Mouse (Mus musculus): ENCODE measurements around the gene Ncan. TPM values are rescaled to one million over a fixed set of nuclear protein-coding genes. Genes with fewer than 3 reads are reported as not detected.

Ncan gene
- polyA plus RNA-seq, 1 experiment from 2014 or later, result 0.05 TPM

- H3K4me3 ChIP-seq (ENCODE audit: low read depth, low read length), result no peak overlapping the region
- TF ChIP-seq CTCF (IDR thresholded peaks at IDR 0.05; ENCODE audit: low read depth), result no peak
- no peak overlapping the region for H3K9ac ChIP-seq
- DNase-seq (no peak), ATAC-seq (ENCODE audit: insufficient read depth) (no peak)
- no peaks in the 10 kb centered on the region for H3K27me3 ChIP-seq (ENCODE audit: insufficient read depth, low read length)
- WGBS, result 96% methylated on average over 1 of the region's 1 CpGs
- H3K36me3 ChIP-seq (ENCODE audit: insufficient read depth), result no peaks in the 10 kb centered on the region
- no peak overlapping the region for H3K4me2 ChIP-seq
- no peak overlapping the region for H3K27ac ChIP-seq (ENCODE audit: low read depth)
- H3K9me3 ChIP-seq (ENCODE audit: low read depth, low read length), result no peaks in the 10 kb centered on the region
- no peaks in the 10 kb centered on the region for H3K4me1 ChIP-seq (ENCODE audit: insufficient read depth)
Observed at GRCm38 (mm10) chr8:70157240-70157800, 36.6 kb upstream of the Ncan start.

DNA sequence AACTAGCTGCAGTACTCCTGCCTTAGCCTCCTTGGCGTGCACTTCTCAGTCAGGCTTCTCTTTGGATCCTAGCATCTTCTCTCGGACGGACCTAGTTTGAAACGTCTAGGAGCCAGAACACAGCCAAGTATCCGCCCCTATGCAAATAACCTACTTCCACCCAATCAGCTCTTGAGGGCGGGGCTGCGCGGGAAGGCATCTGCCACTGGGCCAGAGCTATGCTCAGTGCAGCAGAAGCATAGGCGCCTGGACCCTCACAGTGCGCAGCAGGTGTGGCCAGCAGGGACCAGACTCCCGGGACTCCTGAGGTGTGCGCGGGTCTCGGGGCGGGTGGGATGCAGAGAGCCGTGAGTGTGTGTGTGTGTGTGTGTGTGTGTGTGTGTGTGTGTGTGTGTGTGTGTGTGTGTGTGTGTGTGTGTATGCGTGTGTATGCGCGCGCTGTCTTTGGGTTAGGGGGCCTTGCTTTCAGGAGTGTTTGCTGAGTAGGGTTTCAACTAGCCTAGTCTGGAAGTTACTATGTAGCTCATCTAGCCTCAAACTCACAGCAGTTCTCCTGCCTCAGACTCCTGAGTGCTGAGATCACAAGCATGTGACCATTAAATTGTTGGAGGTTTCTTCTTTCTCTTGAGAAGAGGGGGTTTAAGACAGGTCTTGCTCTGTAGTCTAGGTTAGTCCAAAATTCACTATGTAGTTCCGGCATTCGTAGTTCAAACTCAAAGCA is 32.0 kb upstream of the Ncan start:
- Histone ChIP-seq H3K4me3 (ENCODE audit: low read depth, low read length) (no peak overlapping the region), H3K4me2 (peak overlapping the region; percentile 43), H3K4me1 (ENCODE audit: insufficient read depth) (no peaks in the 10 kb centered on the region), H3K9ac (no peak overlapping the region; the same call in 1 of the 2 replicates), H3K27me3 (ENCODE audit: insufficient read depth, low read length) (0 out of 2 replicates have a peak, but pooled peaks cover 3% of the 10 kb centered on the region), H3K36me3 (ENCODE audit: insufficient read depth) (no peaks in the 10 kb centered on the region), H3K9me3 (ENCODE audit: low read depth, low read length) (no peaks in the 10 kb centered on the region), H3K27ac (ENCODE audit: low read depth) (no peak overlapping the region)
- ATAC-seq (ENCODE audit: insufficient read depth), result peak; percentile 98
- 12% methylated on average over 22 of the region's 22 CpGs for WGBS
- TF ChIP-seq CTCF (IDR thresholded peaks at IDR 0.05; ENCODE audit: low read depth), result no peak
- peak; percentile 91 for DNase-seq

DNA sequence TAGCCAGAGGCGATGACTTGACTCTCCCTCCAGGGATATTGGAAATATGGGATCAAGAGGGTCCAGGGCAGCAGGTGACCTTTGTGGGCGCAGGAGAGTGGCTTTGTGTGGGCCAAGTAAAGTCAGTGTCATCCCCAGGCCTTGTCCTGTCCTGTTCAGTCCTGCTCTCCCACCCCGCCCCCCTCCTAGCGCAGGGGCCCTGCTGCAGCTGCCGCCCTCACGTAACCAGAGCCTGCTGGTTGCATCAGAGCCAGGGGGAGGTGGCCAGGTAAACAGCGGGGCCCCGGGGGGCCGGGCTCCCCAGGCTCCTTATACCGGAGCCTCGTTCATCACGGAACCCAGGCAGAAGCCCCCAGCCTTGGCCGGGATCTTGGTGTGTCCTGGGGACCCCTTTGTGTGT is 29.5 kb upstream of the Ncan start:
- no peak overlapping the region for H3K9ac ChIP-seq
- no peak overlapping the region for H3K4me3 ChIP-seq (ENCODE audit: low read depth, low read length)
- H3K4me1 ChIP-seq (ENCODE audit: insufficient read depth), result no peaks in the 10 kb centered on the region
- H3K4me2 ChIP-seq, result no peak overlapping the region
- DNase-seq (no peak), ATAC-seq (ENCODE audit: insufficient read depth) (no peak)
- H3K27ac ChIP-seq (ENCODE audit: low read depth), result no peak overlapping the region
- 15% methylated on average over 13 of the region's 13 CpGs for WGBS
- peaks cover 20% of the 10 kb centered on the region; the same call in 1 of the 2 replicates for H3K36me3 ChIP-seq (ENCODE audit: insufficient read depth)
- H3K27me3 ChIP-seq (ENCODE audit: insufficient read depth, low read length), result 0 out of 2 replicates have a peak, but pooled peaks cover 3% of the 10 kb centered on the region
- no peak for TF ChIP-seq CTCF (IDR thresholded peaks at IDR 0.05; ENCODE audit: low read depth)
- H3K9me3 ChIP-seq (ENCODE audit: low read depth, low read length), result no peaks in the 10 kb centered on the region

GRCm38 (mm10) chr8:70147678-70148607 is 27.3 kb upstream of the Ncan start:
- 76% methylated on average over 7 of the region's 7 CpGs for WGBS
- no peaks in the 10 kb centered on the region for H3K4me1 ChIP-seq (ENCODE audit: insufficient read depth)
- no peak for ATAC-seq (ENCODE audit: insufficient read depth)
- no peak overlapping the region for H3K4me3 ChIP-seq (ENCODE audit: low read depth, low read length)
- H3K27ac ChIP-seq (ENCODE audit: low read depth), result no peak overlapping the region
- H3K9me3 ChIP-seq (ENCODE audit: low read depth, low read length), result no peaks in the 10 kb centered on the region
- H3K27me3 ChIP-seq (ENCODE audit: insufficient read depth, low read length), result 0 out of 2 replicates have a peak, but pooled peaks cover 3% of the 10 kb centered on the region
- no peak for DNase-seq
- peaks cover 34% of the 10 kb centered on the region for H3K36me3 ChIP-seq (ENCODE audit: insufficient read depth)
- H3K9ac ChIP-seq, result no peak overlapping the region
- H3K4me2 ChIP-seq, result no peak overlapping the region
- no peak for TF ChIP-seq CTCF (IDR thresholded peaks at IDR 0.05; ENCODE audit: low read depth)

DNA sequence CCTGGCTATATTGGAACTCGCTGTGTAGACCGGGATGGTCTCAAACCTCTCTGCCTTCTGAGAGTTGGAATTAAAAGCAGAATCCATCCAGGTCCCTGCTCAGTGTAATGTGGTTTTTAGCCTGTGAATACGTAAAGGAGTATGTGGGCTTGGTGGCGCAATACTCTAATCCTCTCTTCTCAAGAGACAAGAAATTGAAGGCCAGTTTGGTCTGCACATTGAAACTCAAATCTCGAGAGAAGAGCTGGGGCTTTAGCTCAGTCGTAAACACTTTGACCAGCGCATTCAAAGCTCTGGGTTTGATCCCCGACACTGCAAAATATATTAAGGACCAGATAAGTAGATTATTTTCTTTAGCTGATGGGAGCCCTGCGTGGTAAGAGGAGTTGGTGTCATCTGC is 19.3 kb upstream of the Ncan start:
- DNase-seq, result peak; percentile 20
- WGBS, result 5% methylated on average over 9 of the region's 9 CpGs
- TF ChIP-seq CTCF (IDR thresholded peaks at IDR 0.05; ENCODE audit: low read depth), result no peak

DNA sequence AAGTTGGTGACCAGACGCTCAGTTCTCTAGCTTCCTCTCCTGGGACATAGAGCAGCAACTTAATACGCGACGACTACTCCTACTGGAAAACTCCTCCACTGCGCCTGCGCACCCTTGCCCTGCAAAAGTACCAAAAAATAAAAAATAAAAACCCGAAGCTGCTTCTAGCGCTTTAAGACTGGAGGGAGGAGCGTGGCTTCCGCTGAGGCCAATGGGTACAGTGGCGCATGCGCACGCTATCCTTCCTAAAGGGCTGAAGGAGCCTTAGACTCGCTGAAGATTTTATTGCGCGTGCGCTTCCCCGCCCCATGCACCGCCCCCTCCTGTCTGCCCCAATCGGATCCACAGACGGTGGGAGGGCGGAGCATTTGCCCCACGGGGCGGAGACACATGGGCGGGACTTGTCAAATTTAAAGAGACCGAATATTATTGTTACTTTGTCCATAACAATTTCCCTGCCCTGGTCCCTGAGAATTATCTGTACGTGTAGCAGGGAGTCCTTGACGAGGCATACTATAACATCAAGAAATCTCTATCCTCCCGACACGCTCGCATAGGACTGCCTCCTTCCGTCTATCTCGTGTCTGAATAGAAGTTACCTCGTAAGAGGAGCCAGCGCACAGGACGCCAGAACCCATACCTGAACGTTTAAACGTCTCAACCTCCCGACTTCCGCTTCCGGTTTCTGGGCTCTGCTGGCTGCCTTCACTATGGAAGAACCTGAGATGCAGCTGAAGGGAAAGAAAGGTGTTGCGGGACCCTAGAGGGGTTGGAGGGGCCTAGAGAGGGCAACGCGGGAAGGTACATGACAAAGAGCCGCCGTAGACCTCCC is 18.6 kb upstream of the Ncan start, which contains the start of the genes Rfxank, Borcs8 and Mef2b:
Gene Rfxank (minus strand): TSS at position 129 of the 832 bp plus-strand sequence.
Gene Borcs8 (plus strand): TSS at position 474 of the 832 bp plus-strand sequence.
Gene Mef2b (plus strand): TSS at position 686 of the 832 bp plus-strand sequence.
- Histone ChIP-seq H3K27ac (ENCODE audit: low read depth) (peak within 1 kb of the TSS; percentile 59), H3K27me3 (ENCODE audit: insufficient read depth, low read length) (no peaks in the 10 kb centered on the region), H3K4me3 (ENCODE audit: low read depth, low read length) (peak within 1 kb of the TSS; percentile 77), H3K4me1 (ENCODE audit: insufficient read depth) (peaks cover 6% of the 10 kb centered on the region), H3K36me3 (ENCODE audit: insufficient read depth) (peaks cover 32% of the 10 kb centered on the region), H3K9me3 (ENCODE audit: low read depth, low read length) (no peaks in the 10 kb centered on the region), H3K4me2 (peak within 1 kb of the TSS; percentile 84), H3K9ac (peak within 1 kb of the TSS; percentile 71)
- under 1% methylated on average over 46 of the region's 46 CpGs for WGBS
- TF ChIP-seq CTCF (IDR thresholded peaks at IDR 0.05; ENCODE audit: low read depth), result no peak
- ATAC-seq (ENCODE audit: insufficient read depth), result peak; percentile 98
- DNase-seq, result peak; percentile 100

More for the DNA sequence above, 19.3 kb upstream of the Ncan start:
- Histone ChIP-seq H3K9ac (peak overlapping the region; percentile 71), H3K36me3 (ENCODE audit: insufficient read depth) (peaks cover 32% of the 10 kb centered on the region), H3K4me3 (ENCODE audit: low read depth, low read length) (peak overlapping the region; percentile 77), H3K4me2 (peak overlapping the region; percentile 84), H3K9me3 (ENCODE audit: low read depth, low read length) (no peaks in the 10 kb centered on the region), H3K27me3 (ENCODE audit: insufficient read depth, low read length) (no peaks in the 10 kb centered on the region), H3K4me1 (ENCODE audit: insufficient read depth) (peaks cover 6% of the 10 kb centered on the region), H3K27ac (ENCODE audit: low read depth) (peak overlapping the region; percentile 59; the same call in 1 of the 2 replicates)
- ATAC-seq (ENCODE audit: insufficient read depth), result no peak

All from lung, embryonic 14.5 days (tissue).